Mouse (Mus musculus): Measurements from ENCODE around the gene Hipk2. TPM values are rescaled to one million over a fixed set of nuclear protein-coding genes. Genes with fewer than 3 reads are reported as not detected.

The Hipk2 gene
- total RNA-seq, 2 experiments from 2014 or later, result 52.4 to 60.9 TPM

DNA sequence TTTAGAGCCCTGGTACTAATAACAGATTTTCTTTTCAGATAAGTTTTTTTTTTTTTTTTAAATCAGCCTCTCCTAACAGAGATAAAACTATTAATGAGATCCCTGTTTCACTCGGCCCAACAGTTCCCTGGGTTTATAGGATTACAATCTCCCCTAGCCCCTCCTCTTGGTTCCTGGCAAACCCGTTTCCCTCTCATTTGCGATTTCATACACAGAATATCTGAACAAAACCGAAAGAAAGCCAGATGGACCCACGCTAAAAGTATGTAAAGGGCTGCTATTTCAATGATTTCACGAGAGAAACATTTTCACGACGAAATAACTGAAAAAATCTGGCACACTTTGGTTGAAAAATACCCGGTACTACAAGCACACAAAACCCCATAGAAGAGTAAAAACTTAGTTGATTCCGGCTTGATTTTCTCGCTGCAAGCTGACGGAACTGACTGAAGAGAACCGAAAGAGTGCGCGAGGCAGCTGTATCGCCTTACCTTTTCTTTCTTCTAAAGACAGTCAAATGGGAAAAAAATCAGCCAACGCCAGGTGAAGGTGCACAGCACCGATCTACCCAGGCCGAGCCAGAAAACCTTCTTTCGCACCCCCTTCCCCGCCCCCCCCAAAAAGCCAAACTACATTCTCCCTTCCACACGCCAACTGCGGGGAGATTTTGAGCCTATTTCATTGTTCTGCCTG lies 1.3 kb downstream of the Hipk2 start:
- intact Hi-C loops (cut with DNase I), result loop anchor here (1.0 kb wide), 1 partner anchor 193 kb away; no protein-coding TSS in a partner anchor
- no peak for DNase-seq (ENCODE audit: low spot score in 2 of 2)

DNA sequence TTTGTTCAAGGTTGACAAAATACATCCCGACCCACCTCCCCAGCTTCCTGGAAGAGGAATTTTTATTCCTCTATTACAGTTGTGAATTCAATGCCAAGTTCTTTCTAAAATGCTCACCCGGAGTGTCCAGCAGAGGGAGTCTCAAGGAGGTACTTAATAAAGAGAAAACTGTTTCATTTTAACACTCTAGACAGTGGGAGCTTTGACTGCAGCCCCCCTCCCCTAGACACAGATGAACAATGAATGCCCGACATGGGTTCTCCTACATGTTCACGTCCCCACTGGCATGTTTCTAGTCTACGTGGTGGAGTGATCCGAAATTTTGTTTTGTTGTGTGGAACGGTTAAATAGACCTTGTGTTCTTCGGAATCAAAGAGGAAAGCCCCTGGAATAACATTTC lies 1.9 kb downstream of the Hipk2 start:
- intact Hi-C loops (cut with DNase I), result loop anchor here (1.0 kb wide), 1 partner anchor 193 kb away; no protein-coding TSS in a partner anchor
- peak; percentile 15 to 38 for DNase-seq (ENCODE audit: low spot score in 2 of 2)

DNA sequence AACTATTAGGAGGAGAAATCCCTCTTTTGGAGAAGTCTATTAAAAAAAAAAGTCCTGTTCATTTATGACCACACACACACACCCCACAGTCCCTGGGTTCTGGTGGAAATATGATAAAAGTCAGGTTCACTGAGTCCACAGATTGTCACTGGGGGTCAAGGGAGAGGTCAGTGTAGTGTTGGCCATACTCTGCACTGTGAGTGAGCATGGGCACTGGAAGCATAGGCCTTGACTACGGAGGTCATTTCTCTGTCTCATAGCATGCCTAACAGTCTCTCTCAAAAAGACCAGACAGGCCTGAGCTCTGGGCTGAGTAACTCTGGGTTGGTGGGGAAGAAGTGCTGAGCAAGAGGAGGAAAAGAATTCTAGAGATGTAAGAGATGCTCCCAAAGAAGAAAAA lies 2.6 kb downstream of the Hipk2 start:
- DNase-seq (ENCODE audit: low spot score in 2 of 2), result no peak
- intact Hi-C loops (cut with DNase I), result no loop called here

DNA sequence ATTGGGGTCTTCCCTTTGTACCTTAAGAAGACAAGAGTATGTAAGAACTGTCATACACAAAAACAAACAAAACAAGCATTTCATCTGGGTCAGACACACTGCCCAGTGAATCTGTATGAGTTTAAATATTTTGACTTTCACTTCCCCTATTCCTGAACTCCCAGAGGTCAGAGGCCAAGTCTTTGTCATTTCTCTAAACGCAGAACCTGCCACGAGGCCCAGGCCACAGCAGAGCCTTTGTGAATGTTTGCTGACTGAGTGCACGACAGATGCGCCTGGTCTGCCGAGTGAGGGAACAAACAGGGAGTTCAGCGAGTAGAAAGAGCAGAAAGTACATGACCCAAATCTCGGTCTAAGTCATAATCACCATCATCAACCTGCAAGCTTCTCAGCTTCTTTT lies 4.9 kb downstream of the Hipk2 start:
- intact Hi-C loops (cut with DNase I), result no loop called here

DNA sequence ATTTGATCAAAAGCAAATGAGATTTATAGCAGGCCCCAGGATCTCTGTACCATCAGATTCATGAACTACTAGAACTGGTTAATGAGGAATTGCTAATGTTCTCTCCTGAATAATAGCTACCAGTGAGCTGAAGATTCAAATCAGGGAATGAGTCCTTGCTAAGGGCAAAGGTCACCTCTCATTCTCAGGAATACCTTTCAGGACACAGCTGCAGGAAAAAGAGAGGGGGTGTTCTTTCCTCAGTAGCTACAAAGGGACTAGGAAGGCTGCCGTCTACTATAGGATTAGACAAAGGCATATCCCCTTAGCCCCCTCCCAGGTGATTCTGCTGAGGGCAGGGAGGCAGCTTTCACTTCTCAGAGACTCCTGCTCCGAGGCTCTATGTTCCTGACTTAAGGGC lies 5.9 kb downstream of the Hipk2 start:
- DNase-seq (ENCODE audit: low spot score in 2 of 2), result no peak
- intact Hi-C loops (cut with DNase I), result no loop called here

More for the DNA sequence above, 4.9 kb downstream of the Hipk2 start:
- no peak for DNase-seq (ENCODE audit: low spot score in 2 of 2)

DNA sequence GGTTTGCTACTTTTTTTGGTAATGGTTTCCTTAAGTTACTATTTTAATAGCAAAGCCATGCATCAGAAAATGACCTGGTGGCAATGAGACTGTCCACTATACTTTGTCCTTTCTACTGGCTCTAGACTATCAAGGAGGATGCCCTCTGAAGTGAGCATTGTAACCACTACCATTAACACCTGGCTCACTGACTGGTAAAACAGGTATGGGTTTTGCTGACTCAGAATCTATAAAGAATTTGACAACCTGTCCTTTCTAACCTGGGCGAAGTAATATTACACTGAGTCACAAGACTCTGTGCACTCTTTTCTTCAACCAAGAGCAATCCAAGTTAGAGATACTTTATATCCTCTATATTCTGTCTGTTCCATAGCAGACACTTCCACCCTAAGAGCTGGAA lies 7.0 kb downstream of the Hipk2 start:
- DNase-seq (ENCODE audit: low spot score in 2 of 2), result no peak
- intact Hi-C loops (cut with DNase I), result no loop called here

DNA sequence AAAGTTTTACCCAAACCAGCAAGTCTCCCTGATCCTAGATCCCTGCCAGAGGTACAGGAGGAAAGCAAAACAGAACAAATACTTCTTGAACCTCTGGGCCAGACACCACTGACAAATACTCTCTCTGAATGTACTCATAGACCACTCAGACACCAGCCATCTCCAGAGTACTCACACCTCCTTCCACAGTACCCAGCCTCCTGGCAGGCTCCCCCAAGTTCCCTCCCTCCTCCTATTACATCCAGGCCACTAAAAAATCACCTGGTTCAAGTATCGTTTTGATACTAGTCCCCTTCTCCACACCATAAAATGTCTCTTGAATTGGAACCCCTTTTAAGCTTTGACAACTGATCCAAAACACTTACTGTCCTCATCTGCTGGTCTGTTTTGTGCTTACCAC lies 8.7 kb downstream of the Hipk2 start:
- intact Hi-C loops (cut with DNase I), result no loop called here
- no peak for DNase-seq (ENCODE audit: low spot score in 2 of 2)

DNA sequence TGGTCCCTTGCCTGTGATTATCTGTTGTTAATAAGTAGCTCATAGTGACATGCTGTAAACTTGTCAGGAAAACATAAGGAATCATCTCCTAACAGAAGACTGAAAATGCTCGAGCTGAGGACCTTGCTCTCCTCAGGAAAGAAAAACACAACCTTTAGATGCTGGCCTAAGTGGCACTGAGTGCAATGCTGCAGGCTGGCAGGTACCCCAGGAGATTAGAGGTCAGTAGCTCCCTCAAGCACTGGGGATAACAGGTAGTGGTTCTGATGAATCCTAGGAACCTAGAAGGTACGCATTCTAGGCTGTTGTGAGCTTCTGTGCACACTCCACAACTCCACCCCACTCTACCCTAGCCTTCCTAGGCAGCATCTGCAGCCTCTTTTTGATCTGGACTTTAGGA lies 9.2 kb downstream of the Hipk2 start:
- no peak for DNase-seq (ENCODE audit: low spot score in 2 of 2)
- intact Hi-C loops (cut with DNase I), result no loop called here

DNA sequence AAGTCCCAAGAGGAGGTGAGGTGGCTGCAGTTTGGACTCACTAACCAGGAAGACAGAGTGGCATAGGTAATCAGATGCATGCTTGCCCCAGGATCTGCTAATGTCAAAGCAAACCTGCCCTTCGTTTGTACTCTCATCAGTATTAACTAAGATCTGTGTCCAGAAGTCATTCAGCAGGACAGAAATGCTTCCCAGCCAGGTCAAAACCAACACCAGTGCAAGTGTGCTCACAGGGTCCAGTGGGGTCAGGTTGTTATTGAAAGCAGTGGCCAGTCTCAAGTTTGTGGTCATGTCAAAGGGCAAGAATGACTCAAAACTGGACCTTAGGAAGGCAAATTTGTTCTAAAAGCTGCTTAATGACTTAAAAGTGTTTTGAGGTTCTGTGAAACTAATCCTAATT lies 9.6 kb downstream of the Hipk2 start:
- intact Hi-C loops (cut with DNase I), result no loop called here
- no peak for DNase-seq (ENCODE audit: low spot score in 2 of 2)

GRCm38 (mm10) chr6:38865805-38866204 lies 10.2 kb downstream of the Hipk2 start:
- DNase-seq (ENCODE audit: low spot score in 2 of 2), result no peak
- intact Hi-C loops (cut with DNase I), result no loop called here

DNA sequence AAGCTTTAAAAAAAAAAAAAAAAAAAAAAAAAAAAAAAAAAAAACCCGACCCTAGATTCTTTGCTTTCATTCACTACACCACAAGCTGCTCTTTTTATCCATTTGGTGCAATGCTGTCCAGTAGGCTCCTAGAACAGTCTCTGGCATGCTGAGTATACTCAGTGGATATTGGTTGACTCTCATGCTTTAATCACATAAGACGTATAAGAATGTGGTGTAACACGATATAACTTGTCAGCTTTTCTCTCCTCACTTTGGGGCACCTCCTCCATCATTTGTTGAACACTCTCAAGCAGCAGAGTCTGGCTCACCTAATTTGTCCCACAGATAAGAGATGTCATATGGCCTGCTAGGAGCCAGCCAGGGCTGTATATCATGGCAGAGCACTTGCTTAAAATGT lies 12.4 kb downstream of the Hipk2 start:
- no peak for DNase-seq (ENCODE audit: low spot score in 2 of 2)
- intact Hi-C loops (cut with DNase I), result no loop called here

GRCm38 (mm10) chr6:38860301-38860700 lies 15.7 kb downstream of the Hipk2 start:
- no peak for DNase-seq (ENCODE audit: low spot score in 2 of 2)
- intact Hi-C loops (cut with DNase I), result no loop called here

- DNase-seq (ENCODE audit: low spot score in 2 of 2), result no peak
- intact Hi-C loops (cut with DNase I), result no loop called here
Observed at GRCm38 (mm10) chr6:38859819-38860218, 16.1 kb downstream of the Hipk2 start.

DNA sequence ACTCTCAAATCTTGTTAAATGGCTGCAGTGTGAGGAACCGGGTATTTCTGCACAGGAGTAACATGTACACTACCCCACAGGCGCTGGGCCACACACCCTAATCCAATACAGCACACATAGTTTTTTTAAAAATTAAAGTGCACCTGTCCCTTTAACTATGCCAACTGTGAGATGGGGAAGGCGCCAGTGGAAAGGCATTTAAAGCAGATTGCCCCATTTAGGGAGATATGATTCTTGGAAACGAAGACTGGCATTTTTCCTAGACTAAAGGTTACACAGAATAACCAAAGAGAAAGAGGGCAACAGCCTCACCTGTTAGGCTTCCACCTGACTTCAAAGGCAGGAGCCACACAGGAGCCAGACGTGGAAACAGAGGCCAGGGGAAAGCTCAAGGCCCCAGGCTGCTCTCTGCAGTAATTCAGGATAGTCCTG lies 22.4 kb downstream of the Hipk2 start:
- intact Hi-C loops (cut with DNase I), result no loop called here
- DNase-seq (ENCODE audit: low spot score in 2 of 2), result no peak

- no peak for DNase-seq (ENCODE audit: low spot score in 2 of 2)
- intact Hi-C loops (cut with DNase I), result no loop called here
Observed at GRCm38 (mm10) chr6:38851740-38852139, 24.2 kb downstream of the Hipk2 start.

- intact Hi-C loops (cut with DNase I), result no loop called here
- no peak for DNase-seq (ENCODE audit: low spot score in 2 of 2)
Observed at GRCm38 (mm10) chr6:38850715-38851259, 25.2 kb downstream of the Hipk2 start.

DNA sequence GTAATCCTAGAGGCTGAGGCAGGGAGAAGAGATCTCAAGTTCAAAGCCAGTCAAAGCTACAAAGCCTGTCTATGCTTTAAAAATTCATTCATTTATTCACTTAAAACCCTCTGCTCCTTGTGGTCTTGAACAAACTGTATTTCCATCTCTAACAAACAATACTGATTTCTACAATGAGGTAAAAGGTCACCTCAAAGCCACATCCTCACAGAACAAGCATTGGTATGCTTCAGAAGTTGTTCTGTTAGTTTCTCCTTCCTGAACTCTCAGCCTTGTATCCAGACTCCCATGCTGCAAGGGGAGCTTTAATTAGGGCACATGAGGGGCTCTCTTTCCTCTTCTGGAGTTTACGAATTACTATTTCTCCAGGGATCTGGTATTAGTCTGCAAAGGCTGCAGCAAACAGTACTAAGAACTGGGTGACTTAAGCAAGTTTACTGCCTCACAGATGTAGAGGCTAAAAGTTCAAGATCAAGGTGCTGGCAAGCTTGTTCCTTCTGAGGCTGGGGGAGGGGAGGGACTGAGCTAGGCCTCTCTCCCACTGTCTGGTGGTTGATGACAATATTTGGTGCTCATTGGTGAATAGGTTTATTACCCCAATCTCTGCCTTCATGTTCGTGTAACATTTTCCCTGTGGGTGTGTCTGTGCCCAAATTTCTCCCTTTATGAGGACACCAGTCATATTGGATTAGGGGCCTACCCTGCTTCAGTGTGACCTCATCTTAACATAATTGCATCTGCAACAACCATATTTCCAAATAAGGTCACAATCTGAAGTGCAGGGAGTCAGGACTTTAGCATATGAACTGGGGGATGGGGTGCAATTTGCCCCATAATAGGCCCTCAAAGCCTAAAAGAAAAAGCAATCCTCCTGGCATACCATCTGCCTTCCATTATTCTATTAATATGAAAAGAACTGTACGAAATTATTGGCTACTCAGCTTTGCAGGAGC lies 27.7 kb downstream of the Hipk2 start:
- intact Hi-C loops (cut with DNase I), result no loop called here
- no peak for DNase-seq (ENCODE audit: low spot score in 2 of 2)

DNA sequence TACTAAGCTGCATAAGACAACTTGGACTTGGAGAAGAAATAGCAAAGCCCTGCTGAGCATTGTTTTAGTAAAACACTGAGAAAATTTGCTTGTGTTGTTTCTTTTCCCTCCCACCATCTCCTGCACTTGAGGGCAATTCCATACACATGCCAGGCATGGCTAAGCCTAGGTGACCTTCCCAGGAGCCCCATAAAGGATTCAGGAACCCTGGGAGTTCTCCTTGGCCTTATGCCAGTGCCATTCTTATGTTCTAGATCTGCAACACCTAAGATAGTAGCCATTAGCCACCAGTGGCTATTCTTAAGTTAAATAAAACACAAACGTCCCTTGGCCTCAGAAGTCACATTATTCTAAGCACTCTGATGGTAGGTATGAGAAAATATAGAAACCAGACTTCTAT lies 28.5 kb downstream of the Hipk2 start:
- no peak for DNase-seq (ENCODE audit: low spot score in 2 of 2)

DNA sequence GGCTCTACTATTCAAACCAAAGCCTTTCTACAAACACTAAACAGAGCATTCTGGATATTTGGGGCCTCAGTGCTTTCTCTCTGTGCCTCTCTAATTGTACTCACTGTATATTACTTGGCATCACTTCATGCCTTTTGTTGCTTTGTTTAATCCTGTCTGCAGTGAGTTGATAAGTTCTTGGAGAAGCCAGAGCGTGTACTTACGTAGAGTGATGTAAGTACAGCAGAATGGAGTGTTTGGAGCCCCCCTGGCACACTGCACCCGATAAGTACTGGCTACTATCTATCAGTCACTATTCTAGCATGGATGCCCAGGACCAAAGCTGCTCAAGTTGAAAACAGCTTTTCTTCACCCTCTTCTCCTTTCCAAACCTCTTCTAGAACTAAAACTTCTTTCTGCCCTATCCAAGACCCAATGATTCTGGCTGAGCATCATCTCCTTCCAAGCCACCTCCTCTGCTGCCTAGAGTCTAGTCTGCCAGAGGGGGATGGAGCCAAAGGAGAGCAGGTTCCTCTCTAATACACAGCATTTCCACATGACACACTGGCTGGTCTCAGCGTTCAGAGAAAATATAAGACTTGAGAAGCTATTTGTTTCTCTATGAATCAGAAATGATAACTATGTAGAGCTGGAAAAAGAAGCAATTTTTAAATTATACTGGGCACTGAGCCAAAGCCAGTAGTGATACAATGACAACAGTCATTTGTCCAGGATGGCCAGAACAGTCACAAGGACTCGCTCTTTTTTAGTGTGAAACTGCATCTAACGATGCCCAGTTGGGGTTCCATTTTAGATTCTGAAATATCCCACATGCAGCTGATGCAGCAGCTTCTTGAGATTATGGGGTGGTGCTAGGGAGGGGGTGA lies 29.4 kb downstream of the Hipk2 start:
- no peak for DNase-seq (ENCODE audit: low spot score in 2 of 2)
- intact Hi-C loops (cut with DNase I), result no loop called here

More for the DNA sequence above, 28.5 kb downstream of the Hipk2 start:
- intact Hi-C loops (cut with DNase I), result no loop called here

DNA sequence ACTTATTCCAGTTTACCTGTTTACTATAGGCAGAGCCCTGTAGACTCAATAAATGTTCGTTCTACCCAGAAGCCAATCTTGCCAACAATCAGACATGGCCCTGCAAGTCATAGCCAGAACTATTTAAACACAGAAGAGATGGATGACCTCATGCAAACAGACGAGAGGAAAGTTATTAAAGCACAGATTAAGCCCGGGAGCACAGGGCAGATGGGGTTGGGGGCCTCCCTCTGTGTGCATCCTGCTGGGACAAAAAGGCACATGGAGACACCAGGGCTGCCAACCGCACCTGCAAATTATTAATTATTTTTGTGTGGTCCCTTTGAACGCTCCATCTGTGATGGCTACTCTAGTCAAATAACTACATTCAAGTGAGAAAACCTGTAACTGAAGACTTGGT lies 30.1 kb downstream of the Hipk2 start:
- no peak for DNase-seq (ENCODE audit: low spot score in 2 of 2)
- intact Hi-C loops (cut with DNase I), result no loop called here
